Mouse (Mus musculus): ENCODE measurements around the gene Lamc1.
"Not testable (repeated sequence)": the region's sequence is repeated elsewhere in the genome, so short reads cannot be mapped to it uniquely, and the experiment has no call there.

Lamc1 gene

DNA sequence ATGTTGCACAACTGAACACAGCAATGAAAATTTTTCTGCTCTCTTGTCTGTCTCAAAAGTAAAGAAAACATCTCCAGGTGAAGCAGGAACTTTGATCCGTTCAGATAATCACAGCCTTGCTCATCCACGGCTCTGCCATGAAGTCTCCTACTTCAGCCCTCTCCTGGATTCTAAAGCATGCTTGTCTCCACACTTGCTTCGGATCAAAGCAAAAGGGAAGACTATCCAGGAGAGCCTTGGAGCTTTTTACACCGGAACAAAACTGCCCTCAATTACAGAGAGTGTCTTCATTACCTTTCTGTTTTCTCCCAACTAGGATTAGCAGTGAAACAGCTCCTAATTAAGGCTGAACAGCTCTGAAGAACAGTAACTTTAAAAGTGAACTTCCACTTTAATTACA, 1.4 kb downstream of the Lamc1 start:
- DNase-seq (ENCODE audit: low spot score): no peak

DNA sequence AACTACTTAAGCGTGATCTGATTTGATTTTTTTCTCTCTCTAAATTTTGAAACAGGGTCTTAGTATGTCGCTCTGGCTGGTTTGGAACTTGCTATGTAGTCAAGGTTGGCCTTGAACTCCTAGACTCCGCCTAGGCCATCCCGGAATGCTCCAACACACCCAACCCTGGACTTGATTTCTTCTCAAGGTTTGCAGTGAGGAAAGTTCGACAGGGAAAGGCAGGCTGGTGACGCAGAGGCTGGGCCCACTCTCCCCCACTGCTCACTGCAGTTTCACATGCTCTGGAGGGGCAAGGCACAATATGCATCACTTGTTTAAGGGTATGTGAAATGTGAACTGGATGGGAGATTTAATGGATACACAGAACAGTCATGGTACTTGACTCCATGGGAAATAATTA, 3.3 kb downstream of the Lamc1 start:
- DNase-seq (ENCODE audit: low spot score): no peak

DNA sequence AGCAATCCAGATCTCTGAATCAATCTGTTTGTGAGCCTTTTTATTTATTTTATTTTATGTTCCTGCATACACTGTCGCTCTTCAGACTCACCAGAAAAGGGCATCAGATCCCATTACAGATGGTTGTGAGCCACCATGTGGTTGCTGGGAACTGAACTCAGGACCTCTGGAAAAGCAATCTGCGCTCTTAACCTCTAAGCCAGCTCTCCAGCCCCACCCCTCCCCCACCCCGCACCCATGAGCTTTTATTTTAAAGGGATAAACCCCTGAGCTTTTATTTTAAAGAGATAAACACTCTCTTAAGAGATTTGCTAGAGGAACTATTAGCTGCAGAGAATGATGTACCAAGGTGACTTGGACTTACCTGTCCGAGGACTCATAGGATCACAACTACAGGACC, 5.5 kb downstream of the Lamc1 start:
- no peak for DNase-seq (ENCODE audit: low spot score)

DNA sequence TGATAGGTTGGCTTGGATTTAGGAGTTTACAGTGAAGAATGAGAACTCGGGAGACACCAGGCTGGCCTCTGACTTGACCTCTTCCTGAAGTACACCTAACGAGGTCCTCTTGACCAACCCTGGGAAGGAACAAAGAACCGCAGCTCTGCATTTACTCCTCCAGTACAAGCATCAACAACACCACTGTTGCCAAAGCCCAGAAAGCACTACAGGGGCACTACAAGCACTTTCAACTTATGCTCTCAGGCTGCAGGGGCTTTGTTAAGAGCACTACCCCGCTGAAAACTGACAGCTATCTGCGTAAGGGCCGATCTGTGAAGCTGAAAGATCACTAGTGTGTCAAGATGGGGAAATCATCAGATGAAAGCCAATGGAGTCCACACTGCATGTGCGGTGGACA, 6.4 kb downstream of the Lamc1 start:
- DNase-seq (ENCODE audit: low spot score): no peak

DNA sequence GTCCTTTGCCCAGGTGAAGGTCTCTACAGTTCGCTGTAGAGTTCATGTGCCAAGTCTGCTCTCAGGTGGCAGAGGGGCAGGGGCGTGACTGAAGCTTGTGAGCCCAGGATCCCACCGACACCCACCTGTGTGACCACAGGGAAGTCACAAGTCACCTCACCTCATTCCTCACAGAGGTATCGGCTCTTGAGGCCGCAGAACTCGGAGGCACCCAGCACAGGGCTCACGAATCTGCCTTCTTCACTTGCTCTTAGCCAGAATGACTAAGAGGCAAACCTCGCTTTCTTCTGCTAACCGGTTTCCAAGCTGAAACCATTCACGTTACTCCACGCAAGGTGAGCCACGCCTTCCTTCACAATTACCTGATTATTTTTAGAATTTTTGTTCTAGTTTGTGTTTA, 11.2 kb downstream of the Lamc1 start:
- no peak for DNase-seq (ENCODE audit: low spot score)

DNA sequence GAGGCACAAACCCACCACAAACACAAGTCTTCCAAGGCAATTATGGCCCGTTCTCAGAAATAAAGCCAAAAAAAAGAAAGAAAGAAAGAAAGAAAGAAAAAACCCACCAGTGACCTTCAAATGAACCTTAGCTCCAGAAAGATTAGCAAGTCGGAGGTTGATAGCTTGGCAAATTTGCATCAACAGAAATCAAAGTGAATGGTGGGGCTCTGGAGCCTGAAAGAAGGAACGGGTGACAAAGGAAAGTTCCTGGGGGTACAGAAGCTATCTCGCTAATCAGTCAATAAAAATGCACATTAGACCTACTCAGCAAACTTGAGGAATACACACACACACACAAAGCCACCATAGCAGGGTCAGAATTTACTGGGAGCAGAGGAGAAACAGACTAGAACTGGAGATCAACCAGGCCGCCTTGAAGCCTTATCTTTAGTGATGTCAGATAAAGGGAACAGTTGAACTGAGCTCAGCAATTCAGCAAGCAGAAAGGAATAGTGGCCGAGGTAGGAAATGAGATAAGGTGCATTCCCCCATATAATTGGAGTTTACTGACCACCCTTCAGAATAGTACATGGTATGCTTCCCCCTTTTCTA, 11.9 kb downstream of the Lamc1 start:
- no peak for DNase-seq (ENCODE audit: low spot score)

DNA sequence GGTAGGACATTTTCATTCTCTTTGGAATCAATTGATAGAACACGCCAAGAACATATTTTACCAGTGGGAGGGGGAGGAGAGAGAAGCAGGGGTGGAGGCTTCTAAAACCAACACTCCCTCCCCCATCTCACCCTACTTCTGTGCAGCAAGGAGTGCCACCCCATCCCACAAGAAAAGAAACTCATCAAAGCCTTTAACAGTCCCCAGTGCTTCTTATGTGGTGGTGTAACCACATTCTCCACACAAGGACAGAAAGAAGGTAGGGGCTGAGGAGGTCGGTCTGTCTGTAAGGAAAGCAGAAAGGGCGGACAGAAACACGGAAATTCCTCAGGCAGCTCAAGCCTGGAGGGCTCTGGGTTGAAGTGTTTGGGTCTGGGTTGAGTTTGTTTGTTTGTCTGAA, 12.5 kb downstream of the Lamc1 start:
- no peak for DNase-seq (ENCODE audit: low spot score)

DNA sequence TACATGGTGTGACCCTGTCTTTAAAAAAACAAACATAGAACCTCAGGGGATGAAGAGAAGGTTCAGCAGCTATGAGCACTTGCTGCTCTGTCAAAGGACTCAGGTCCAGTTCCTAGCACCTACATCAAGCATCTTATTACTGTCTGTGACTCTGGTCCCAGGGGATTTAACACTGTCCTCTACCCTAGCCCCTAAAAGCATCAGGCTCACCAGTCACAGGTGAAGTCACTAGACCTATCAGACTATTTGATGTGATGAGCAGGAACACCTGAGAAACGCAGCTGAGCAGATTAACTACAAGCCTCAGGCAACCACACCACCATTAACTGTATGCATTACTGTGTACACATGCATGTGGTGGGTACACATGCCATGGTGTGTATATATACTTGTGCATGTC, 13.8 kb downstream of the Lamc1 start:
- DNase-seq (ENCODE audit: low spot score): no peak

DNA sequence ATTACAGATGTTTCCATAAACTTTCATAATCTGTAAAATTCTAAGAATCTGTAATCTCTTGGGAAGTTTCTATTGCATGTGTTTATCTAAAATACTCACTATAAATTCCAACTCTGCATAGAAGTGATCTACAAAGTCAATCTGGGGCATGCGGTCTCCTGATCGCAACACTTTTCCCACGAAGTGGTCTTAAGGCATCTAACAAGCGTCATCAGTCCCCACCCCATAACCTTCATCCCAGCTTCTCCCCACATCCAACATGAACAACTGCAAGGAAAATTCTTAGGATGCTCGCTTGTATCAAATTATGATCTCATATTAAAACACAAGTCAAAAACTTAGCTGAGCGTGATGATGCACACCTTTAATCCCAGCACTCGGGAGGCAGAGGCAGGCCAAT, 14.3 kb downstream of the Lamc1 start:
- DNase-seq (ENCODE audit: low spot score): no peak

DNA sequence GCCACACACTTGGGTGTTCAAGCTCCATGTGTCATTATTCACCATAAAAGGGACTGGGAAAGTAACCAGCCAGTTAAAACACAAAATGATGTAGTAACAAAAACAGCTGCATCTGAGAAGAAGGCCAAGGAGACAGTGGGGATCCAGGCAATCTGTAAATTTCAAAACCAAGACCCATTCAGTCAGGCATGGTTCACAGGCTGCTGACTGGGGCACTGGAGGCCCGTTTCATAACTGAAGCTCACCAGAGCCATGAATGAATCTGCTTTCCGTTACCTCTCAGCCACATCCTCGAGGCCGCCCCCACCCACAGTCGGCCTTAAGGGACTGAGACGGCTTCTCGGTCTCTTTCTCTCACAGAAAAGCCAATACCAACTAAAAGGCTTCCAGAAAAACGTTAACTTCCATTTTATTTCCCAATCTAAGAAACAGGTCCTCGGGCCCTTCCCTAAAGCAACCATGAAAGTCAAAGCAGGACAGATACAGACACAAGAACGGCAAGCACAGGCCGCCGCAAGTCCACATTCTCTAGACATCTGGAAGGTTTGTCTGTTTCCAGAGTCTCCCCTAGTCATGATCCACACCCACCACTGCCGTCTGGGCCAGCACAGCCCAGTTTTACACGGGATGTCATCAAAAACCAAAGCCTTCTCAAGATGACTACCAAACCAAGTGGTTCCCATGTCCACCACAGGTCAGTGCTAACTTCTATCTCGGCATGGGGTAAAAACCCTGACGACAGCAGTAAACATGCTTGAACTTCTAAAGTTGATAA, 14.9 kb downstream of the Lamc1 start:
- no peak for DNase-seq (ENCODE audit: low spot score)

DNA sequence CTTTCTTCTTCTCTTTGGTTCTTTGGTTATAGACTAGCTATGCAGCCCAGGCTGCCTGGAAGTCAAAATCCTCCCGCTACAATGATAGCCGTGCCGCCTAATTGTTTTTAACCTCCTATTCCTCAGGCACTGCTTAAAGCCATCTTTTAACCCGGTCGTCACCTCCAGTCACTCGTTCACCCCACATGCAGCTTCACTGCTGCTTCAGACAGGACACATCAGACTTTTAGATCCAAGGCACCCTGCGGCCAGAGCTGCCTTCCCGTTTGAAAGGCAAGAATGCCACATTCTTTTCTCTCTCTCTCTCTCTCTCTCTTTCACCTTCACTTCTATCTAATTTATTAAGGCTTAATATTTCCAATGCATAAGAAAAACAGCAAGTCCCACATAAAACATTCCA, 15.6 kb downstream of the Lamc1 start:
- no peak for DNase-seq (ENCODE audit: low spot score)

DNA sequence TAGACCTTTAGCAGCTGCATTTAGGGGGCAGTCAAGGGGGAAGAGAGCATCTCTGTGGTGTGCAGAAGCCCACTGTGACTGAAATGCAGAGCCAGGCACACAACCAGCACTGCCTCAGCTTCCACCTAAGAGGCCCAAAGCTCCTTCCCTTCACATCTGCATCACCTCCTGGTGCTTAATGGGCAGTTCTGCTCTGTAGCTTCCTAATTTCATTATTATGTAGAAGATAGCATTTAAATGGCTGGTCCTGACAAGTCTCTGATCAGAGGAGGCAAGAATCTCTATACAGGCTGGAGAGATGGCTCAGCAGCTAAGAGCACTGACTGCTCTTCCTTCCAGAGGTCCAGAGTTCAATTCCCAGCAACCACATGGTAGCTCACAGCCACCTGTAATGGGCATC, 16.3 kb downstream of the Lamc1 start:
- DNase-seq (ENCODE audit: low spot score): no peak

DNA sequence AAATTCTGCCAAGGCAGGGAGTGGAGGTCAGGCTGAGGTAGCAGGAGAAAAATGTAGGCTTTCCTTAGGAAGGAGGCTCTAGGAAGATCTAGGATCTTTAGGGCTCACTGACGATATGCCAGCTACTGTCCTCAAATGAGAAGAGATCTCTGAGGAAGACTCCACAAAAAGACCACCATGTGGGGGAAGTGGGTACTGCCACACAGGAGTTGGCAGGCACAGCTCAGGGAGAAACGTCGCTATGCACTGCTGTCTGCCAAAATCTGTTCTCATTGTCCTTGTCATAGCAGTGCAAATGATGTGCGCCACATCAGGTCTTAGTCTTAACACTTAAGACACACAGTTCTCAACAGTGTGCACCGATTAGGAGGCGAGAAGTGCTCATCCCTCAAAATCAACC, 17.5 kb downstream of the Lamc1 start:
- no peak for DNase-seq (ENCODE audit: low spot score)

DNA sequence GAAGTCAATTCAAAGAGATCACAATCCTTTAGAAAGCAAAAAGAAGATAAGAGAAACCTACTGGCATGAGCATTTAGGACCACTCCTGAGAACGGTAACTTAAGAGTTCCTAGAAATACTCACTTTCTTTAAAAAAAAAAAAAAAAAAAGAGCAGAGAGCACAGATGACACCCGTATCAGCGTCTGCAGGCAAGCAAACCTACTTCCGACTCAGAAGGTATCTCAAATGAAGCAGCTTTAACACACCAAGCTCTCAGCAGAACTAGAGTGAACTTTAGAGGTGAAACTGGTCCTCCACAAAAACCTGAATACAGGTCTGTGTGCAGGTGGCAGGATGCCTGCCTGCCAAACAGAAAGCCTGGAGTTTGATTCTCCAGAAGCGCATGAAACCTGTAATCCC, 19.6 kb downstream of the Lamc1 start:
- no peak for DNase-seq (ENCODE audit: low spot score)

DNA sequence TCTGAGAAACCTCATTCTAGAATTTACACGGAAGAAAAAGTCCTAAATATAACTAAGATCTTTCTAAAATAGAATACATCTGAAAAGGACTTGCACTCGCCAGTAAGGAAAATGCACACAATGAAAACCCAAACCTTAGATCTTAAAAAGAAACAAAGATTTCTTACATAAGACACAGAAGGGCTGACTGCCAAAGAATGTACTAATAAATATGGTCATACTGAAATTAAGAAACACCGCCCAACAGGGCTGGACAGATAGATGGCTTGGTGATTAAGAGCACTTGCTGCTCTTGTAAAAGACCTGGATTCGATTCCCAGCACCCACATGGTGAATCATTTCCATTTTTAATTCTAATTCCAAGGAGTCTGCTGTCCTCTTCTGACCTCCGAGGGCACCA, 22.4 kb downstream of the Lamc1 start:
- DNase-seq (ENCODE audit: low spot score): no peak

DNA sequence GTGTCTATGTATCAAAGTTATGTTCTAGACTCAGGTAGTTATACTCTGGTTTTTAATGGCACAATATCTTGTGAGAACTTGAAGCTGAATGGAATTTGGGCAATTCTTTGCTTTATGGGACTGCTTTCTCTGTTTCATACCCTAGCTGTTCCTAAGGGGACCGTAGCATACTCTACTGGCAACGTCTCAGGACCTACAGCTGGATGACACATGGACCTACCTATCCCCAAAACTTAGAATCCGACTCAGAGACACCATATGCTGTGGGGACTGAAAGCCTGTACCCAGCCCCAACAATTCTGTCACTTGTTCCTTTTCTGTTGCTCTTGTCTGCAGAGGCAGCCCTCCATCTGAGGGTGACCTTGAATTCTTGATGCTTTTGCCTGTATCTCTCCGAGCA, 23.3 kb downstream of the Lamc1 start:
- DNase-seq (ENCODE audit: low spot score): no peak

DNA sequence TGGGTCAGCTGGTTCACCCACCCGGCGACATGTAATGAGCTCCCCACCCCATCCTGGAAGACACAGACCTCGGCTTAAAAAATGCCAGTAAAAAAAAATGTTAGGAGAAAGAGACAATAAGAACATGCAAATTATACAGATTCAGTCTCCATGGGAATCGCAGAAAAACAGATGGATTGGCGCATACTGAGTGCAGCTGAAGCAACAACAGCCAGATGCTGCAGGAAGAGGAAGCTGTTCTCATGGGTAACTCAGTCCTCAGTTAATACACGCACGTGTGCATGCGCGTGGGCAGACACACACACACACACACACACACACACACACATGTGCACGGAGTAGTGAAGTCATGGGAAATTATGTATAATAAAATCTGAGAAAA, 23.7 kb downstream of the Lamc1 start:
- no peak for DNase-seq (ENCODE audit: low spot score)

DNA sequence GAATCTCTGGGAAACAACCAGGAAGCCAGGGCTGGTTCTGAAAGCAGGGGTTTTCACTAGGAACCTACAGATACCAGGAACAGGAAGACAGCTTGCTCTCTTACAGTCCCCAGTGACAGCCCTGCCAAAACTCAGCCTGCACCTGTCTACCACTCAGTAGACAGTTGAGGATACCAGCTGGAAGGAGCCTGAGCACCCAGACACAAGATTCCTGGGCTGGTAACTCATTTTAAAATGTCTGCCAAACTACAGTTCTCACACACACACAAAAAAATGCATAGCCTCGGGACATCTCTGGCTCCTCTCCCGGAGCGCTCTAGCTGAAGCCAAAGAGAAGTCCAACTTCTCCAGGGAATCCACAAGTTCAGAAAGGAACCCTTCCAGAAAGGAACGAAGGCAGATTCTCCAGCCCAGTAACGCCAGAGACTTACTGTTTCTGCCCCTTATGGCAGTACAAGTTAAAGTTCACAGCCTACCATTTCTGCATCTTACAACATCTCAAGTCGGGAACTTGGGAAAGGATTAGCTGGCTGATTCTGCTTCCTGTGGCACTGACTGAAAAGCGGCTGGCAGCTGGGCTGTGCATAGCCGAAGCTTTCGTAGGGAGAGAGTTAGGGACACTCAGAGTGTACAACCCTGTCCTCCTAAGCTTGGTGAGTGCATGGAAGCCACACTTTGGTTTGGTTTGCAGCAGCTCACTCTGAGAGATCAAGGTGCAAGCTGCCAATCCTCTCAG, 24.2 kb downstream of the Lamc1 start:
- DNase-seq (ENCODE audit: low spot score): no peak

DNA sequence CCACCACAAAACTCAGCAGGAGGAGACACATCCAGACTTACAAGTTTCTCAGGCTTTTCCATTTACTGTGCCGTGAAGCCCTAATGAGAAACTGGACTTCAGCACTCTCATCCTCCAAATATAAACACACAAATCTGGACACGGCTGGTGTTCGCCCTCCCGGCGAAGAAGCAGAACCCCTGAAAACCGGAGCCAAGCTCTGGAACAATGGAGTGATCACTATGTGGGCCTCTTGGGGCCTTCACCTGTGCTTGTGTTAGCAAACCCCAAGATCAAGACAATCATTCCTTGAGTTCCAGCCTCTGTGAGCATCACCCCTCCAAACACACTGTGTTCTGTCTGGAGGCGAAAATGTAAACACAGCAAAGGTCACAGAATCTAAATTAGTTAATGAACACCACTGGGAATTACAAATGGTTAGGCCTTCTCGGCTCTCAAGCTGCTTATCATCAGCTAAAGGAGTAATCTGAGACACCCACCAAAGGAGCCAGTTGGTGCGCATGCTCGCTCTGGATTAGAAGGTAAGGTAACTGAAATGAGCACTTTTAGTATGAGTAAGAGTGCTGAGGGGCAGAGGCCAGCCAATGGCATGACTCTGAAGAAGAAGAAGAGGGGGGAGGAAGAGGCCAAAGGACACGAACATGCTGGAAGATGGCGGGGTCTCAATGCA, 24.9 kb downstream of the Lamc1 start:
- DNase-seq (ENCODE audit: low spot score): no peak

DNA sequence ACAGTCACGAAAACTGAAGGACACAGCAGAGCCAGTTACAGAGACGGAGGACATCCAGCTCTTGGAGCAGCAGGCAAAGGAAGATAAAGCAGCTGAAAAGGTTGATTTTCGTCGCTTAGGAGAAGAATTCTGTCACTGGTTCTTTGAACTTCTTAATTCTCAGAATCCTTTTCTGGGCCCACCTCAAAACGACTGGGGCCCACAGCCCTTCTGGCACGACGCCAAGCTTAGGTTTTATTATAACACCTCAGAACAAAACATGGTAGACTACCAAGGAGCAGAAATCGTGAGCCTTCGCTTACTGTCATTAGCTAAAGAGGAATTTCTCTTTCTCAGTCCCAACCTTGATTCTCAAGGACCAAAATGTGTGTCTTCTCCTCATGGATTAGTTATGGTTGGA, 26.9 kb downstream of the Lamc1 start:
- not testable (repeated sequence) for DNase-seq (ENCODE audit: low spot score)

DNA sequence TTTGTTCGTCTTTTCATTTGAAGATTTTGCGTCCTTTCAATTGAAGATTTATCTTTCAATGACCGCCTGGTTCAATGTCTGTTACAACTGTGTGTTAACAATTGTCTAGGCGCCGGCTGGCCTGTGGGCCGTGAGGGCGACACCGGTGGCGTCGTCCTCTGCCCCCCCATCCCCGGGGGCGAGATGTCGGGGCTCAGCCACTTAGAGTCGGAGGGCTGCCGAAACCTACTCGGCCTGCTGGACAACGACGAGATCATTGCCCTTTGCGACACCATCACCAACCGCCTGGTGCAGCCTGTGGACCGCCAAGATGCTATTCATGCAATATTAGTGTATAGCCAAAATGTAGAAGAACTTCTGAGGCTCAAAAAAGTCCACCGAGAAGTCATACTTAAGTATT, 27.3 kb downstream of the Lamc1 start:
- DNase-seq (ENCODE audit: low spot score): not testable (repeated sequence)

DNA sequence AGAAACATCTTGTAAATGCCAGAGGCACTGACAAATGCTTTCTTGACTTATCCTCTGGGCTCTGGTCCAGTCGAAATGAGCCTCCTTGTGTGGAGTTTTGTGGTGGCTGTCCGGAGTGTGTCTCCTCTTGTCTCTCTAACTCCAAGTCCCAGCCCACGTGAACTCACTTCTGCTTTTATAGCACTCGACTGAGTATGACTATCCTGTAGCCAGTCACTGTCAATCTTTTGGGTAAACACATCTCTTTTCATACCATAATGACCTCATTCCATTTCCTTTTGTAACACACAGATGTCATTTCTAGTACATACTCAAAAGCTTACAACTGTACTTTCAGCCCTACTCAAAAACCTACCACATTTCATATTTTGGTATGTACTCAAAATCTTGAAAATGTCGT, 33.1 kb downstream of the Lamc1 start:
- DNase-seq (ENCODE audit: low spot score): not testable (repeated sequence)

DNA sequence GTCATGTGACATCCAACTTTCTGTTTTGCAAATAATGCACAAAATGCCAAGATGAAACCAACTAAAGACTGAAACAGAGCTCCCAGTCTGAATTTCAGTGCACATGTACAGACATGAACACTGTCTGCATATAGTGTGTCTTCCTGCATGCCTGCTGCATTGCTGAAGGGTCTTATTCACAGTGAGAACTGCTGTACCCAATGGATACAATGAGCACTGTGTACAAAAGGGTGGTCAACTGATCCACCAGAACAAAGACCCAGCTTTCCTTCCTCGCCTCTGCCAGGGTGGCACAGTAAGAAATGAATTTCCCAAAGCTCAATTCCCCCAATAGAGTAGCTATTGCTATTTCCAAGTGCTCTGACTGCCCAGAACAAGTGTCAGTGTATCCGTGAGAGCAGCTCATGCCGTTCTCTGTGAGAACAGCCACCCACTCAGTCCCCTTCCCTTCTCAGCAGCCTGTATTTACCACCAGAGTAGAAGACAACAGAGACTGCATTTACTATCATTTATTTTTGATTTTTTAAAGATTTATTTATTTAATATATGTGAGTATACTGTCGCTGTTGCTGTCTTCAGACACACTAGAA, 34.7 kb downstream of the Lamc1 start:
- DNase-seq (ENCODE audit: low spot score): not testable (repeated sequence)

Measured in testis, postnatal 14 days (tissue).